Mouse (Mus musculus): Measurements from ENCODE around the gene Pgf. TPM values are rescaled to one million over a fixed set of nuclear protein-coding genes. Genes with fewer than 3 reads are reported as not detected.

The Pgf gene
- polyA plus RNA-seq (2015; fragmentation: Nextera tagmentation; extraction: Ambion mirVana) = 5.9 and 11.9 TPM in 2 replicates

GRCm38 (mm10) chr12:85177740-85178239 is at the start of gene Pgf:
Gene Pgf (minus strand): TSS chr12:85177790.

GRCm38 (mm10) chr12:85219236-85219904 is 41.8 kb upstream of the Pgf start, which contains the start of gene Eif2b2:
Gene Eif2b2 (plus strand): TSS chr12:85219481.

GRCm38 (mm10) chr12:85151002-85151774 is 26.4 kb downstream of the Pgf start, which contains the start of gene Rps6kl1:
Gene Rps6kl1 (minus strand): TSS chr12:85151264.

Other genes starting within 250 kb of the Pgf start
- gene Fcf1, start 206.9 kb downstream of the Pgf start, polyA plus RNA-seq (2015; fragmentation: Nextera tagmentation; extraction: Ambion mirVana) = 220 and 237 TPM in 2 replicates
- 10.4 and 12.1 TPM in 2 replicates for gene Arel1, start 206.9 kb downstream of the Pgf start, polyA plus RNA-seq (2015; fragmentation: Nextera tagmentation; extraction: Ambion mirVana)
- gene Ylpm1, start 181.5 kb downstream of the Pgf start, polyA plus RNA-seq (2015; fragmentation: Nextera tagmentation; extraction: Ambion mirVana) = 19.5 and 19.9 TPM in 2 replicates
- gene Prox2, start 67.0 kb downstream of the Pgf start, polyA plus RNA-seq (2015; fragmentation: Nextera tagmentation; extraction: Ambion mirVana) = 2.6 and 3.9 TPM in 2 replicates
- gene Dlst, start 67.0 kb downstream of the Pgf start, polyA plus RNA-seq (2015; fragmentation: Nextera tagmentation; extraction: Ambion mirVana) = 55.8 and 91.8 TPM in 2 replicates
- gene Rps6kl1, start 26.5 kb downstream of the Pgf start, polyA plus RNA-seq (2015; fragmentation: Nextera tagmentation; extraction: Ambion mirVana) = 3.4 and 6.8 TPM in 2 replicates
- gene Eif2b2, start 41.7 kb upstream of the Pgf start, polyA plus RNA-seq (2015; fragmentation: Nextera tagmentation; extraction: Ambion mirVana) = 51.3 and 64.4 TPM in 2 replicates
- 4.3 and 5.5 TPM in 2 replicates for gene Mlh3, start 92.8 kb upstream of the Pgf start, polyA plus RNA-seq (2015; fragmentation: Nextera tagmentation; extraction: Ambion mirVana)
- 160 and 216 TPM in 2 replicates for gene Acyp1, start 110.6 kb upstream of the Pgf start, polyA plus RNA-seq (2015; fragmentation: Nextera tagmentation; extraction: Ambion mirVana)
- gene Zc2hc1c, start 110.8 kb upstream of the Pgf start, polyA plus RNA-seq (2015; fragmentation: Nextera tagmentation; extraction: Ambion mirVana) = 1.6 and 2.0 TPM in 2 replicates
- gene Nek9, start 161.6 kb upstream of the Pgf start, polyA plus RNA-seq (2015; fragmentation: Nextera tagmentation; extraction: Ambion mirVana) = 14.8 and 17.8 TPM in 2 replicates
- 268 and 373 TPM in 2 replicates for gene Tmed10, start 197.1 kb upstream of the Pgf start, polyA plus RNA-seq (2015; fragmentation: Nextera tagmentation; extraction: Ambion mirVana)

Data from adrenal gland, postnatal 0 days (tissue).